Mouse (Mus musculus) adrenal gland, postnatal 25 days (tissue): ENCODE measurements at regions not wholly inside any gene's neighbourhood (a gene's known extent, or its start where the extent isn't known, plus 50 kb on each side); places are given as distances from the start of the nearest gene placed in this dataset.

ENCODE experiments used
- DNase-seq: peaks from one replicate; pipeline ENCODE4 v3.0.0; 2021; ENCODE audit warnings: mixed read lengths

GRCm38 (mm10) chr10:100685748-100686147 lies 95.5 kb downstream of the 1700017N19Rik start:
- DNase-seq, result no peak

- no peak for DNase-seq
These were observed 105.7 kb downstream of the 1700017N19Rik start for GRCm38 (mm10) chr10:100695944-100696343.

- DNase-seq, result no peak
These were observed 108.9 kb downstream of the 1700017N19Rik start for GRCm38 (mm10) chr10:100699206-100699605.

- DNase-seq, result no peak
These were observed 110.3 kb downstream of the 1700017N19Rik start for GRCm38 (mm10) chr10:100700281-100701205.

- DNase-seq, result no peak
These were observed 111.7 kb downstream of the 1700017N19Rik start for GRCm38 (mm10) chr10:100701938-100702337.

- no peak for DNase-seq
These were observed 125.9 kb downstream of the 1700017N19Rik start for GRCm38 (mm10) chr10:100716084-100716667.

GRCm38 (mm10) chr10:100718574-100718973 lies 128.3 kb downstream of the 1700017N19Rik start:
- DNase-seq, result no peak

GRCm38 (mm10) chr10:100741269-100741668 lies 151.0 kb downstream of the 1700017N19Rik start:
- DNase-seq, result no peak

- peak; percentile 47 for DNase-seq
These were observed 151.8 kb downstream of the 1700017N19Rik start for GRCm38 (mm10) chr10:100742065-100742464.

- DNase-seq, result no peak
These were observed 155.9 kb downstream of the 1700017N19Rik start for GRCm38 (mm10) chr10:100746151-100746550.

GRCm38 (mm10) chr10:100754957-100755356 lies 164.7 kb downstream of the 1700017N19Rik start:
- DNase-seq, result no peak

GRCm38 (mm10) chr10:100774252-100774651 lies 184.0 kb downstream of the 1700017N19Rik start:
- no peak for DNase-seq

GRCm38 (mm10) chr10:100792166-100792565 lies 201.9 kb downstream of the 1700017N19Rik start:
- DNase-seq, result no peak

- DNase-seq, result no peak
These were observed 202.3 kb downstream of the 1700017N19Rik start for GRCm38 (mm10) chr10:100792569-100792968.

GRCm38 (mm10) chr10:100795215-100795972 lies 205.1 kb downstream of the 1700017N19Rik start:
- DNase-seq, result no peak

GRCm38 (mm10) chr10:100811639-100812038 lies 221.4 kb downstream of the 1700017N19Rik start:
- DNase-seq, result no peak

- DNase-seq, result no peak
These were observed 244.5 kb downstream of the 1700017N19Rik start for GRCm38 (mm10) chr10:100834794-100835193.

GRCm38 (mm10) chr10:100853213-100853612 lies 262.9 kb downstream of the 1700017N19Rik start:
- no peak for DNase-seq

- DNase-seq, result no peak
These were observed 266.2 kb downstream of the 1700017N19Rik start for GRCm38 (mm10) chr10:100856509-100856908.

GRCm38 (mm10) chr10:100865501-100866181 lies 275.4 kb downstream of the 1700017N19Rik start:
- DNase-seq, result no peak

GRCm38 (mm10) chr10:100868360-100868916 lies 278.2 kb downstream of the 1700017N19Rik start:
- no peak for DNase-seq

- DNase-seq, result no peak
These were observed 292.3 kb downstream of the 1700017N19Rik start for GRCm38 (mm10) chr10:100882584-100882983.
